ENCODE assay signal across 8 mouse cellular contexts in the genomic region with DNA sequence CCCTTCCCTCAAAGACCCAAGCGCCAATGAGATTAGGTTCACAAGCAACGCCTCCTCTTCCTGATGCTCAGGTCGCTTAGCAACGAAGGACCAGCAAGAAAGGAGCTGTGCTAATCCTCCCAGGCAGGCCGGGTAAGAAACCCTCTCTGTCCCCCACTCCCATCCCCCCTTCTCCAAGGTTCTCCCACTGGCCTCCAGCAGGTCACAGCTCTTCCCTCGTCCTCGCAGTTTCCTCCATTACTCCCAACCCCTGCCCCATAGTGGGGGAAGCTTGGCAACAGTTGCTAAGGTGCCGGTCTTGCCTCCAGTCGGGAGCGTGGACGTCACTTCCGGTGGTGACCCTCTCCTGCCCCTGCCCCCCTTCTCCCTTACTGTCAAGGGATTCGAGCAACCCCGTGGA. TPM values are rescaled to one million over a fixed set of nuclear protein-coding genes. Genes with fewer than 3 reads are reported as not detected.
A peak's percentile ranks its signal among the peaks of the same experiment; 100 is the strongest.
DNase-seq lines count a peak whose midpoint lies in the region; ATAC-seq and TF ChIP-seq lines count a peak whose summit lies in the region.

No protein-coding gene starts in this region.

- peaks cover 24% of the 10 kb centered on the region for H3K36me3 ChIP-seq in hindbrain, embryonic 16.5 days (ENCODE audit: control insufficient read depth, insufficient read depth, low read length)
- H3K36me3 ChIP-seq in lung, postnatal 0 days (ENCODE audit: insufficient read depth, low read length): peaks cover 24% of the 10 kb centered on the region

- peaks cover 38% of the 10 kb centered on the region for H3K4me1 ChIP-seq in hindbrain, embryonic 16.5 days (ENCODE audit: control insufficient read depth, insufficient read depth, low read depth, low read length)
- H3K4me1 ChIP-seq in lung, postnatal 0 days (ENCODE audit: insufficient read depth, low read depth, low read length): peaks cover 19% of the 10 kb centered on the region

- H3K27ac ChIP-seq in hindbrain, embryonic 16.5 days (ENCODE audit: low read depth, low read length): peak overlapping the region; percentile 94
- H3K27ac ChIP-seq in lung, postnatal 0 days (ENCODE audit: low read length): no peak overlapping the region

- under 1% methylated on average over 12 of the region's 14 CpGs for WGBS in hindbrain, embryonic 16.5 days
- 2% methylated on average over 14 of the region's 14 CpGs for WGBS in lung, postnatal 0 days

- peak overlapping the region; percentile 85 for H3K4me2 ChIP-seq in hindbrain, embryonic 16.5 days (ENCODE audit: low read length)
- peak overlapping the region; percentile 48 for H3K4me2 ChIP-seq in lung, postnatal 0 days (replicated peaks; ENCODE audit: low read depth, low read length)

- TF ChIP-seq CTCF in lung, postnatal 0 days (IDR thresholded peaks at IDR 0.05): no peak

- DNase-seq in adrenal gland, adult (ENCODE audit: inconsistent age in 2 of 2, low spot score in 1 of 2): peak; percentile 78 to 88
- DNase-seq in cerebellum, postnatal 4 days (ENCODE audit: low spot score in 2 of 2): peak; percentile 59 to 81
- peak; percentile 39 to 54 for DNase-seq in gastrocnemius, adult 8-10 months (ENCODE audit: low spot score in 2 of 2)
- peak; percentile 86 to 89 for DNase-seq in layer of hippocampus, postnatal 36 days
- DNase-seq in lung, postnatal 0 days (ENCODE audit: low spot score): peak; percentile 69
- peak; percentile 89 for DNase-seq in retina, embryonic 14.5 days (ENCODE audit: low spot score)
- DNase-seq in urinary bladder, postnatal 4 days (ENCODE audit: low spot score in 2 of 2): no peak

- H3K27me3 ChIP-seq in hindbrain, embryonic 16.5 days (replicated peaks; ENCODE audit: control insufficient read depth, insufficient read depth, low read length): no peaks in the 10 kb centered on the region
- H3K27me3 ChIP-seq in lung, postnatal 0 days (replicated peaks; ENCODE audit: insufficient read depth, low read length): 0 out of 2 replicates have a peak, but pooled peaks cover 3% of the 10 kb centered on the region

- no peaks in the 10 kb centered on the region for H3K9me3 ChIP-seq in hindbrain, embryonic 16.5 days (ENCODE audit: control insufficient read depth, low read length)
- H3K9me3 ChIP-seq in lung, postnatal 0 days (ENCODE audit: low read length): no peaks in the 10 kb centered on the region

- peak overlapping the region; percentile 42 for H3K4me3 ChIP-seq in hindbrain, embryonic 16.5 days (ENCODE audit: low read length)
- H3K4me3 ChIP-seq in lung, postnatal 0 days (ENCODE audit: low read depth, low read length): peak overlapping the region; percentile 12; the same call in 1 of the 2 replicates

- ATAC-seq in hindbrain, embryonic 16.5 days: peak; percentile 81
- peak; percentile 5; the same call in 1 of the 2 replicates for ATAC-seq in lung, postnatal 0 days

- TF ChIP-seq EP300 in lung, postnatal 0 days (IDR thresholded peaks at IDR 0.05): no peak

- H3K9ac ChIP-seq in hindbrain, embryonic 16.5 days (ENCODE audit: low read depth, low read length): peak overlapping the region; percentile 64
- no peak overlapping the region for H3K9ac ChIP-seq in lung, postnatal 0 days (replicated peaks; ENCODE audit: low read depth)

RNA-seq across cellular contexts. Expression of gene Nat14, which starts 0.7 kb away (rescaled TPM):
- total RNA-seq in gastrocnemius, adult 8-10 months (2022): 1 to 10 TPM; 4.2 to 5.2 (median 4.6) TPM
- 35.2 and 39.3 TPM in 2 replicates for polyA plus RNA-seq in hindbrain, embryonic 16.5 days (2015; fragmentation: Nextera tagmentation; extraction: Ambion mirVana)
- total RNA-seq in layer of hippocampus, postnatal 36 days (2021): 100 to 1,000 TPM; 119 to 120 TPM
- polyA plus RNA-seq in lung, postnatal 0 days (2015; fragmentation: Nextera tagmentation; extraction: Ambion mirVana): 1.1 and 2.3 TPM in 2 replicates

RNA-seq across cellular contexts. Expression of gene Ssc5d, which starts 3.1 kb away (rescaled TPM):
- total RNA-seq in gastrocnemius, adult 8-10 months (2022): 1 to 10 TPM; 1.9 to 4.6 (median 2.5) TPM
- 1.1 and 2.4 TPM in 2 replicates for polyA plus RNA-seq in hindbrain, embryonic 16.5 days (2015; fragmentation: Nextera tagmentation; extraction: Ambion mirVana)
- total RNA-seq in layer of hippocampus, postnatal 36 days (2021): 1 to 10 TPM; 2.9 to 3.8 TPM
- polyA plus RNA-seq in lung, postnatal 0 days (2015; fragmentation: Nextera tagmentation; extraction: Ambion mirVana): 1.4 and 1.7 TPM in 2 replicates

RNA-seq across cellular contexts. Expression of gene Zfp628, which starts 7.5 kb away (rescaled TPM):
- 10 to 100 TPM in 2 of 4 experiments, 1 to 10 TPM in 2; 8.3 to 10.7 (median 9.7) TPM for total RNA-seq in gastrocnemius, adult 8-10 months (2022)
- polyA plus RNA-seq in hindbrain, embryonic 16.5 days (2015; fragmentation: Nextera tagmentation; extraction: Ambion mirVana): 3.2 and 4.2 TPM in 2 replicates
- total RNA-seq in layer of hippocampus, postnatal 36 days (2021): 10 to 100 TPM; 12.7 to 13.2 TPM
- polyA plus RNA-seq in lung, postnatal 0 days (2015; fragmentation: Nextera tagmentation; extraction: Ambion mirVana): 2.7 TPM in 2 replicates

RNA-seq across cellular contexts. Expression of gene Gm36210, which starts 16.2 kb away (rescaled TPM):
- under 1 TPM in 3 of 4 experiments, not detected in 1; 0.29 to 0.81 (median 0.48) TPM for total RNA-seq in gastrocnemius, adult 8-10 months (2022)
- 0.48 and 0.52 TPM in 2 replicates for polyA plus RNA-seq in hindbrain, embryonic 16.5 days (2015; fragmentation: Nextera tagmentation; extraction: Ambion mirVana)
- under 1 TPM; 0.51 to 0.62 TPM for total RNA-seq in layer of hippocampus, postnatal 36 days (2021)
- polyA plus RNA-seq in lung, postnatal 0 days (2015; fragmentation: Nextera tagmentation; extraction: Ambion mirVana): not detected in 2 replicates

RNA-seq across cellular contexts. Expression of gene Sbk2, which starts 41.7 kb away (rescaled TPM):
- total RNA-seq in gastrocnemius, adult 8-10 months (2022): 10 to 100 TPM; 55.4 to 88.7 (median 62.8) TPM
- polyA plus RNA-seq in hindbrain, embryonic 16.5 days (2015; fragmentation: Nextera tagmentation; extraction: Ambion mirVana): 0.14 TPM in 1 of 2 replicates, not detected in the other
- total RNA-seq in layer of hippocampus, postnatal 36 days (2021): under 1 TPM; 0.27 to 0.30 TPM
- 0.19 and 0.26 TPM in 2 replicates for polyA plus RNA-seq in lung, postnatal 0 days (2015; fragmentation: Nextera tagmentation; extraction: Ambion mirVana)

Comparison
In these comparisons a context has a peak if more than half of its experiments do, and no peak if none do; other contexts are left out.
1. DNase-seq: peak in adrenal gland, adult (2 of 2), cerebellum, postnatal 4 days (2 of 2), gastrocnemius, adult 8-10 months (2 of 2), layer of hippocampus, postnatal 36 days (2 of 2), lung, postnatal 0 days (single experiment) and retina, embryonic 14.5 days (single experiment); none in urinary bladder, postnatal 4 days (0 of 2).
2. RNA of gene Nat14, which starts 0.7 kb away (total RNA-seq): 119 to 120 TPM in layer of hippocampus, postnatal 36 days; 4.2 to 5.2 TPM in gastrocnemius, adult 8-10 months; every median in the first group is over 10 times any median in the second.